Mouse (Mus musculus): ENCODE results near the gene Emp2.

- TF ChIP-seq CTCF (conservative IDR thresholded peaks at IDR 0.05 in 1 of 2, IDR thresholded peaks at IDR 0.05 in 1 of 2; ENCODE audit: low read depth in 2 of 2, low read length in 2 of 2) (no peak), POLR2AphosphoS2 (IDR thresholded peaks at IDR 0.05; ENCODE audit: low read depth, low read length) (no peak), HCFC1 (IDR thresholded peaks at IDR 0.05; ENCODE audit: low read depth, low read length) (no peak), POLR2A (IDR thresholded peaks at IDR 0.05; ENCODE audit: low read depth, low read length) (no peak), MAX (IDR thresholded peaks at IDR 0.05; ENCODE audit: low read length) (no peak), PAX5 (IDR thresholded peaks at IDR 0.05; ENCODE audit: low read length) (no peak), E2F4 (IDR thresholded peaks at IDR 0.05; ENCODE audit: insufficient replicate concordance, low read depth, low read length) (no peak), ZMIZ1 (IDR thresholded peaks at IDR 0.05; ENCODE audit: low read depth, low read length) (no peak), CHD2 (IDR thresholded peaks at IDR 0.05; ENCODE audit: low read length) (no peak), MYC (IDR thresholded peaks at IDR 0.05; ENCODE audit: low read depth, low read length) (no peak), CHD1 (IDR thresholded peaks at IDR 0.05; ENCODE audit: low read depth, low read length) (no peak), USF2 (conservative IDR thresholded peaks at IDR 0.05; ENCODE audit: low read depth, low read length) (no peak), USF1 (IDR thresholded peaks at IDR 0.05; ENCODE audit: low read depth, low read length) (no peak), ZNF384 (IDR thresholded peaks at IDR 0.05; ENCODE audit: low read depth, low read length) (no peak)
Measured at GRCm38 (mm10) chr16:10341110-10341509, 27.3 kb upstream of the Emp2 start.
